Mouse (Mus musculus): ENCODE results near the gene Utp3. TPM values are rescaled to one million over a fixed set of nuclear protein-coding genes. Genes with fewer than 3 reads are reported as not detected.

The Utp3 gene
- total RNA-seq, 4 experiments from 2014 or later, result 17.8 to 28.6 (median 23.8) TPM

DNA sequence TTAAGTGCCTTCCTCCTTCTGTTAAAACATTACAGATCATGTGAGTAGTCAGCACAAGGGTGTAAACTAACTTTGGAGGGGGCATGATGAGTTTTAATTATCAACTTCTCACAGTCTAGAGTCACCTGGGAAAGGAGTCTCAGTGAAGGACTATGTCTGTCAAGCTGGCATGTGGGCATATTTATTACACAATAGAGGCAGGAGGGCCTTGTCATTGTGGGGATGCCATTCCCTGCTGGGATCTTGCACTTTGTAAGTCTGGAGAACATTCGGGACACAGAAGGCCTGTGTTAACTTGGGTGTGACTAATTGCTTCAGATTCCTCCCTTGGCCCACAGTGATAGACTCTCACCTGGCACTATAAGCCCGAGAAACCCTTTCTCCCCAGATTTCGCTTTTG lies 15.3 kb downstream of the Utp3 start:
- DNase-seq (ENCODE audit: low spot score in 2 of 2), result no peak

DNA sequence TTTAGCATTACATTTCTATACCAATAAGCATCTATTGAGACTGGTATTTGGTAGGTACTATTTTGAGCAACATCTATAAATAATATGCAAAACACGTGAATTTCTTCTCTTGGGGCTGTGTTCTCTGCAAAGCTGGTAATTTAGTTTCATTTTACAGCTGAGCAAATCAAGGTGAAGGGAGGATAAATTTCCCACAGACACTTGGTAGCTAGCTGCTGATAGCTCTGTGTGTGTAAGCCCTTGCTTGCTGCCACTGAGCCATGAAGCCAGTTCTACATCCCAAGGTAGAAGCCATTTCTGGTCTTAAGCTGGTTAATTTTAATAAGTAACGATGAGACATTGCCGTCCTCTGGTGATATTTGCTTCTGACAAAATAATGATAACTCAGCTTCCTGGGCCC lies 20.6 kb downstream of the Utp3 start:
- DNase-seq (ENCODE audit: low spot score in 2 of 2), result no peak

DNA sequence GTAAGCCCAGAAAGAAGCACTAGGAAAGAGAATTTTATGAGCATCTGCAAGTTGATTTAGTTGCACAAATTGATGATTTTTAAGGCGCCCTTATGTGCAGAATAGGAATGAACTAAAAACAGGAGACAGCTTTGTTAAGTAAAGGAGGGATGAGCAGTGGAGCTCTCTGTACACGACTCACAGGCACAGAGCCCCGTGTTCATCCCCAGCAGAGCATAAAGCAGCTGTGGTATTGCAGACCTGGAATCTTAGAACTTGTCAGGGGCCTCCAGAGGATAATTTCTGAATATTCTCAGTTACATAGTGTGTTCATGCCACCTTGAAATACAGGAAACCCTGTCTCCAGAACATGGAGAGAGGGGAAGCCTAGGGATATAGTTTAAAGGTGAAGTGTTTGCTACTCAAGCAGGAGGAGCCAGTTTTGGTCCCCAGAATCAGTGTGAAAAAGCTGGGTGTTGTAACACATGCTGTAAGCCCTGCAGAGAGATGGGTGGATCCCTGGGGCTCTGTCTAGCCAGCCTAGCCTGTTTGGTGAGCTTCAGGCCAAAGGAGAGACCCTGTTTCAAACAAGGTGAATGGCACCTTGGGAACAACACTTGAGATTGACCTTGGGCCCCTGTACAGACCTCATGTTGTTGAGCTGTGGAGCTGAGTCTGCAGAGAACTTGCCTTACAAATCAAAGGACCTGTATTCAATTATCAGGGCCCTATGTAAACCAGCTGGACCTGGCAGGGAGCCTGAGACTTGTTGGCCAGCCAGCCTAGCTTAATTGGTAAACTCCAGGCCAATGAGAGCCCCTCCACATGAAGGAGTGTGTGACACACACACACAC lies 21.5 kb downstream of the Utp3 start:
- no peak for DNase-seq (ENCODE audit: low spot score in 2 of 2)

DNA sequence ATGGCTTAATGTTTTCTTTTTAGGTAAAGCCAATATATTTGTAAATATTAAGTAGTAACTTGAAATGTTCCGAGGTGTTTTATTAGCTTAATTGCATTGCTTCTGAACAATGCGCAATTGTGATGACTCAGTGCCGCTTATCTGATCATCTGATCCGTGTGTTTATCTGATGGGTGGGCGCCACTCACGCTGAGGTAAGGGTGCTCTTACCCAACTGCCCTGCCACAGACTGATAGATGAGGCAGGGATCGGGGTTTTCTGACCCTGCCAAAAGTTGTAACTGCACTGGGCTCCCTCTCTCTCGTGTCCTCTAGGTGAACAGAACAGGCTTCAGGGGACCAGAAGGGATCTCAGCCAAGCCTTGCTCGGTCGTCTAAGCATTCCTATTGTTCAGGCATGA lies 26.4 kb downstream of the Utp3 start:
- DNase-seq (ENCODE audit: low spot score in 2 of 2), result no peak

DNA sequence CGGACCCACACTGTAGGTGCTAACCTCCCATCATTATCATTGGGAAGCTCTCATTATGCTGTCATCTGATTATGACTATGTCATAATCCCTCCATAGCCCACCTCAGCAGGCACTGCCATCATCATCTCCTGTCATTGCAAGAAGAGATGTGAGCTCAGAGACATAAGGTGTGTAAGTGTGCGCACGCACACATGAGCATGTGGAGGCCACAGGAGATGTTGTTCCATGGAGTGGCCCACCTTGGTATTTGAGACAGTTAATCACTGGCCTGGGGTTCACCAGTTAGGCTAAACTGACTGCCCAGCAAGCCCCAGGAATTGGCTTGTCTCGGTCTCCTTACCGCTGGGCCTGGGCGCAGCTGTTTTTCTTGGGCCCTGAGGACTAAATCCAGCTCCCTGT lies 27.1 kb downstream of the Utp3 start:
- DNase-seq (ENCODE audit: low spot score in 2 of 2), result no peak

DNA sequence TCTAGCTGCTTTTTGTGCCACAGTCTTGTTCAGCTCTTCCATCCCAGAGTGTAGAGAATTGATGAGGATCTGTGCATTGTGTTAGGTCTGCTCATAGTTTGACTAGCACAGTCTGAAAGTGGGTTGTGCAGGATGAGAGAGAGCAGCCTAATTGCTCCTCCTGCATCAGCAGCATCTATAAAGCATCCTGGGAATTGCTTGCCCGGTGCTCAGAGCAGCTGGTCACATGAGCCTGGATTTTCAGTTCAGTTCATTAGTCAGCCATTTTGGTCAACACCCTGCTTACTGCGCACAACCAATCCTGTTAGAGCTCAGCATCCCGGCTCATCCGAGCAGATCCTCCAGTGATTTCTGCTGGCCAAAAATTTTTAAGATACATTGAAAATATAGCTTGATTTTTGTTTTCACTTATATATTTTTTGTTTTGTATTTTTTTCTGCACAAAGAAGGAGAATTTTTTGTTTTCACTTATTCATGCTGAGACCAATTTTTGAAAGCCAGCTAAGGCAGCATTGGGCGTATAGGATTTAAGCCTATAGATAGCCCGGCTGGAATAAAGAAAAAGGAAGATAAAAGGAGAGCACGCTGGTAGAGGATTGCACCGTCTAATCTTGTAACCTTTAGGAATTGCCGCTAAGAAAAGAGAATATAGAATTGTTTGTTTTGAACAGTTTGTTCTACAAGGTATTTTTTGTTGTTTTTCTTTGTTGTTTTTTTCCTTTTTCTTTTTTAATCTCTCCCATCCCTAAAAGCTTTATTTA lies 29.2 kb downstream of the Utp3 start:
- DNase-seq (ENCODE audit: low spot score in 2 of 2), result peak in 1 of 2 experiments; percentile 10

DNA sequence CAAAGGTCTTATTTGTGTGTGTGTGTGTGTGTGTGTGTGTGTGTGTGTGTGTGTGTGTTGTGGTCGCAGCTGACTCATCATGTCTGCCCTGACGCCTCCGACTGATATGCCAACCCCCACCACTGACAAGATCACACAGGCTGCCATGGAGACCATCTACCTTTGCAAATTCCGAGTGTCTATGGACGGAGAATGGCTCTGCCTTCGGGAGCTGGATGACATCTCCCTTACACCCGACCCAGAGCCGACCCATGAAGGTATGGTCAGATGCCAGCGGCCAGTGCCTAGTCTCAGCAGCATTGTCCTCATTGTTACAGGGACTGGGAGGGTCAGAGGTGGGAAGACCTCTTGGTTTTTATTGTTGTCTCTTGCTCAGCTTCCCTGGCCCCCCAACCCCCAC lies 29.8 kb downstream of the Utp3 start:
- DNase-seq (ENCODE audit: low spot score in 2 of 2), result no peak

DNA sequence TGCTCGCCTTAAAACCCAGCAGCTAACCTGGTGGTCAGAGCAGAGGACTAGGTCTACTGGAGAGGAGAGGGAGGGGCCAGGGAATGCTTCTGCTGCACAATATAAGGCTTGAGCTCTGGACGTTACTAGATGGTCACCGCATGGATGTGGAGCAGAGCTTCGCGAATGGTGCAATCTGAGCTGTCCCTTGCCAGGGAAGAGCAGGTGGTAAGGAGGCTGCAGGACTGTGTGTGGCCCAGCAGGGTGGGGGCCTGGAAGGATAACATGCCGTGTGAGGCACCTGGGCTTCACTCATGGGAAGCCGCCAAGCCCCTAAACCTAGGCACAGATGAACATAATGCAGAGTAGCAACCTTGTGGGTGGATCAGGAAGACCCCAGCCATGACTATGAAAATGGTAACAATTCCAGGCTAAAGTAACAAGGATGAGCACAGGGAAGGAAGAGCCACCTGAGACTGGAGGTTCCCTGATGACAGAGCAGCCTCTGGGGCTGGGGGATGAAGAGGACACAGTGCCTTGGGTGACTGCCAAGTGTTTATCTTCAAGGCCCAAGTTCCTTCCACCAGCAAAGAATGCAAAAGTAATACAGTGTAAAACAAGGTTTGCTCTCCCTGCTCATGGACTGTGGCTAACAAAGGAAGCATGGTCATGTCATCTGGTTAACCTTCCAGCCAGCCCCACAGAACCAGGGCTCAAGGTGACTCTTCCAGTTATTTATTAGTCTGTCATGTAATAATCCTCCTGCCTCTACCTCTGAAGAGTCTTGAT lies 32.3 kb downstream of the Utp3 start:
- DNase-seq (ENCODE audit: low spot score in 2 of 2), result no peak

DNA sequence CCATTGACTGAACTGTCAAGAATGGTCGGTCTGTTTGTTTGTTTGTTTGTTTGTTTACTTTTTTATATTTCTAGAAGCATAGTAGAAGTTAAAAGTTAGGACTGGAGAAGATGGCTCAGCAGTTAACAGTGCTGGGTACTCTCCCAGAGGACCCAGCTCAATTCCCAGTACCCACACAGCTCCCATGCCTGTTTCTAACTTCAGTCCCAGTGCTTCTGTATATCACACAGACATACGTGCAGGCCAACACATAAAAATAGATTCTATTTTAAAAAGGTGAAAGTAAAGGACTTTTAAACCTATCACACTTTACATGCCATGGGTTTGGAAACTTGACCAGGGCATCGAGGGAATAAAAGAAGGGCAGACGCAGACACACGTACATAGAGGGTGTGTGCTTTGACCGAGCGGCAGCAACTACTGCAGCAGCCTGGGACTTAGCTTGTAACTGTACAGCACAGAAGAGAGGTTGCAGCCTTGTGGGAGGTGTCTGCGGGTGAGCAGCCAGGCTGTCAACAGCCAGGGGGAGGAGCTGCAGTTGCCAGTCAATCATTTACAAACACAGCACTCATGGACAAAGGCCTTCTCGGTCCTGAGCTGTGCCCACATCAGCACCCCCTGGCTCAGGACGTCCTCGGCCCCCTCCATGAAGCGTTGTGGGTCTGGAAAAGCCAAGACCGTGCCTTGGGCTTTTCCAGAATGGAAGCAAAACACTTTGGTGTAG lies 33.1 kb downstream of the Utp3 start:
- no peak for DNase-seq (ENCODE audit: low spot score in 2 of 2)

DNA sequence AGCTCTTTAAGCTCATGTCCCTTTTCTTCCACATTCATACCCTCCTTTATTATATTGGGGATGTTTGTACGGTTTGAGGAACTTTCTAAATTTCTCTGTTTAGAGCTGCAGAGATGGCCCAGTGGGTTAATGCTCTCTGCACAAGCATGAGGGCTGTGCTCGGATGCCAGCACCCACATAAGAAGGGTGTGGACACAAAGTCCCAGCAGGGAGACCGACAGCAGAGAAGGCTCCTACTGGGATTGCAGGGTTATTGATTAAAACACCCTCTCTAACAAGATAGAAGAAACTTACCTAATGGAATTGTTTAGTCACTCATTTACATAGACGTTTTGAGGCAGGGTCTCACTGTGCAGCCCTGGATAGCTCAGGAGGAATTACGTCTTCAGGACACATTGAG lies 34.2 kb downstream of the Utp3 start:
- DNase-seq (ENCODE audit: low spot score in 2 of 2), result no peak

DNA sequence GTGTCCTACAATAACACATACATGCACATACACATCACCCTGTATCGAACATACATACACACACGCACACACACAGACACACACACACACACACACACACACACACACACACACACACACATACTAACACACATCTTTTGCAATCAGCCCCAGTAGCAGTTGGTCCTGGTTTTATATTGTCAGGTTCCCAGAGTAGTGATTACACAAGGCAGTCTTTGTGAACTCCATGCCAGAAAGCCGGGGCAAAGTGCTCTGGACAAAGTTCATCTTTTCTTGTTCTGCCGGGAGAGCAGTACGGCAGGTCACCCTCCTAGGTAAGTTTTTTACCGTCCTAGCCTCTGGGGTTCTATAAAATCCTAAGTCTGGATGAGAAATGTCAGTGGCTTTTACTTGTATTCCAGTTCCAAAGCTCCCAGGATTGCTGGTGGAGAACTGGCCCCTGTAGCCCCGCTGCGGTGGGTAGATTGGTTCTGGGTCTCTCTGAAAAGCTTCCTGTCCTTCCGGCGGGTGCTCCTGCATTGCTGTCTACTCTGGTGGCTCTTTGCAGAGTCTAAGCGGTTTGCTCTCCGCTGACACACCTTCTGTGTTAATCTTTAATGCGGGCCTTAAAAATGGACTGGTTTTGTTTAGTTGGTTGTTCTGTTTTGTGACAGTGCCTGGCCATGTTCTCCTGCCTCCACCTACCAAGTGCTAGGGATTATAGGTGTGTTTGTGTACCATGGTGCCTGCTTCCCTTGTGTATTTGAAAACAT lies 39.3 kb downstream of the Utp3 start:
- DNase-seq (ENCODE audit: low spot score in 2 of 2), result no peak

DNA sequence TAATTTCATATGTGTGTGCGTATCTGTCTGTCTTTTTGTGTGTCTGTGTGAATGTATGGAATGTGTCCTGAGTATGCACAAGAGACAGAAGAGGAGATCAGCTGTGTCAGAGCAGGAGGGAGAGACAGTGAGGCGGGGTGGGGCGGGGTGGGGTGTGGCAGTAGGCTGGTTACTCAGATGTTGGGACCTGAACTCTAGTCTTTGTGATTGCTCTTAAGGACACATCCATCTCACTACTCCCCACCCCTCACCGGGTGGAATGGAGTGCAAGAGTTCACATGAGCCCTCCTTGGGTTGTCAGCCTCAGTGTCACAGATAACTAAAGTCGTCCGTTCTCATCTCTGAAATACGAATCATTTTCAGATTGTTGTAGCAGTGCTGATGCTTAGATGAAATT lies 39.9 kb downstream of the Utp3 start:
- DNase-seq (ENCODE audit: low spot score in 2 of 2), result no peak

DNA sequence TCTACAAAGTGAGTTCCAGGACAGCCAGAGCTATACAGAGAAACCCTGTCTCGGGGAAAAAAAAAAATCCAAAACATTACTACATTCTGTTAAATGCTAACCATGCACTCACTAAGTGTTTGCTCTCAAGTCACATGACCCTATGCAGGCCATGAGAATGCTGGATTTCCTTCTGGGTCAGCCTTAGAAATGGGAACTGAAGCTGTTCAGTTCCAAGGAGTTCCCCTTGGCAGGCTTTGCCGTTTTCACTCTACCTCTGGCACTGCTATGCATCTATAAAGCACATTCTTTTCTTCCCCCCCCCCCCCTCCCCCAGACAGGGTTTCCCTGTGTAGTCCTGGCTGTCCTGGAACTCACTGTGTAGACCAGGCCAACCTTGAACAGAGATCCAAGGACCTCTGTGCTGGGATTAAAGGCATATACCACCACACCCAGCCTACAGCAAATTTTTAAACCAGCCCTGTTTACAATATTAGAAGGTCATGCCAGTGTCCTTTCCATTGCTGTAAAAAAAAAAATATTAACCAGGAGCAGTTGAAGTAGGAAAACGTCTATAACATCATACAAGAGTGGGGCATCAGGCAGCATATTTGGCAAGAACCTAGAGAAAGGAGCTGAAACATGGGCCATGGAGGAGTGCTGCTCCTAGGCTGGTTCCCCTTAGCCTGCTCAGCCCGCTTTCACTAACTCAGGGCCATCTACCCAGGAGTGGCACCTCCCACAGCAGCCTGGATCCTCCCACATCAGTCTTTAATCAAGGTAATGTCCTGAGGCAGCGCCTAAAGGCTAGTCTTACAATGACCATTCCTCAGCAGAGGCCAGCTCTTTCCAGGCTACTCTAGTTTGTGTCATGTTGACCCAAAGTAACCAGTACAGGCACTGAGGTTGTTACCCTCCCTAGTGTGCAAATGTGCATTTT lies 41.5 kb downstream of the Utp3 start:
- no peak for DNase-seq (ENCODE audit: low spot score in 2 of 2)

DNA sequence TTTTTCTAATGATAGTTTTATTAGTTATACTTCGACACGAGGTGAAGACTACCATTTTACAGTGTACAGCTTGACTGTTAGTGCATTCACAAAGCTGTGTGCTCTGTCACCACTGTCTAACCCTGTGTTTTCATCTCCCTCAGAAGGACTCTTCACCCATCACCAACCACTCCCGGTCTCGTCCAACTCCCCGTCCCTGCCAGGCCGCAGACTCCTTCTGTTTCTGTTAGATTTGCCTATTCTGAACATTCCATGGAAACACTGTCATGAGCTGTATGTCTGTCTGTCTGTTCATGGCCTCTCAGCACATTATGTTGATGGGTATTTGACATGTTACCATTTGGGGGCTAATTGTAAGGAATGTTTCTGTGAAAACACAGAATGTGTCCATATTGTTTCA lies 44.7 kb downstream of the Utp3 start:
- DNase-seq (ENCODE audit: low spot score in 2 of 2), result no peak

DNA sequence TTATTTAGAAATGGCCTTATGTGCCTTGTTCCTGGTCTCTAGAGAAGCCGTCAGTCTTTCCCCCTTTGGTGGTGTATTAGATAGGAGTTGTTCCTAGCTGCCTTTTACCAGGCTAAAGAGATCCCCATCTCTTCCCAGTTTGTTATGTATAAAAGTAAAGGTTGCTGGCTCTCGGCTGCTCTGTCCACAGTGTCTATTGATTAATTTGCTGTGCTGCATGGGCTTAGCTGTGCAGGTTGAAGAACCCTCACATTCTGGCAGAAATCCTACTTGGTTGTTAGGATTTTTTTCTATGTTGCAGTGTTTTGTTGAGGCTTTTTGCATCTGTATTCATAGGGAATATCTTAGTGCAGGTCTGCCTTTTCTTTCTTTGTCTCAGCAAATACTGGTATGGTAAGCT lies 47.8 kb downstream of the Utp3 start:
- DNase-seq (ENCODE audit: low spot score in 2 of 2), result no peak

DNA sequence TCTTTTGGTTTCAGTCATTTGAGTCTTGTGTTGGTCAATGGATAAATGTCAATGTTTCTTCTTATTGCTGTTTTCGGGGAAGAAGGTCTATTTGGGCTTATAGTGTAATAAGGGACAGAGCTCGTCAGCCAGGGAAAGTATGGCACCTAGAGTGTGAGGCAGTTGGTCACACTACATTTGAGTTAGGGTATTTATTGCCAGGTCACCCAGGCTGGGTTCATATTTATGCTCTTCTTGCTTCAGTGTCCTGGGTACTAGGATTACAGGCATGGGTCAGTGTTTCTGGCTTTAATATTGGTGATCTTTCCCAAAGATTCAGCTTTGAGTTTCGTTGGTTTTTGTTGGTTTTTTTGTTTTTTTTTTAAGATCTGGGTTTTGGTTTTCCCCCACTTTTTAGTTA lies 48.5 kb downstream of the Utp3 start:
- DNase-seq (ENCODE audit: low spot score in 2 of 2), result no peak

DNA sequence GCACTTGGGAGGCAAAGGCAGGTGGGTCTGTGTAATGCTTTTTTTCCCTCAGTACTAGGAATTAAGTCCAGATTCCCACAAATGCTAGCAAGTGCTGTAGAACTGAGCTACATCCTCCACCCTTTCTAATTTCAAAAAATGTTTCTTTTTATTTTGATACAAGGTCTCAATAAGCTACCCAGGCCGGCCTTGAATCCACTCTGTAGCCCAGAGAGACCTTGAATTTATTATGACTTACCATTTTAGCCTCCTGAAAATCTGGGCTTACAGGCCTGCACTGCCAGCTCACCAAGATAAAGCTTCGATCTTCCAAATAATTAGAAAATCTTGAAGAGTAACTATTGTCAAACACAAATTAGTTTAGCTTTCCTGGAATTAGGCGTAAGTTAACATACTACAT lies 49.8 kb downstream of the Utp3 start:
- no peak for DNase-seq (ENCODE audit: low spot score in 2 of 2)

DNA sequence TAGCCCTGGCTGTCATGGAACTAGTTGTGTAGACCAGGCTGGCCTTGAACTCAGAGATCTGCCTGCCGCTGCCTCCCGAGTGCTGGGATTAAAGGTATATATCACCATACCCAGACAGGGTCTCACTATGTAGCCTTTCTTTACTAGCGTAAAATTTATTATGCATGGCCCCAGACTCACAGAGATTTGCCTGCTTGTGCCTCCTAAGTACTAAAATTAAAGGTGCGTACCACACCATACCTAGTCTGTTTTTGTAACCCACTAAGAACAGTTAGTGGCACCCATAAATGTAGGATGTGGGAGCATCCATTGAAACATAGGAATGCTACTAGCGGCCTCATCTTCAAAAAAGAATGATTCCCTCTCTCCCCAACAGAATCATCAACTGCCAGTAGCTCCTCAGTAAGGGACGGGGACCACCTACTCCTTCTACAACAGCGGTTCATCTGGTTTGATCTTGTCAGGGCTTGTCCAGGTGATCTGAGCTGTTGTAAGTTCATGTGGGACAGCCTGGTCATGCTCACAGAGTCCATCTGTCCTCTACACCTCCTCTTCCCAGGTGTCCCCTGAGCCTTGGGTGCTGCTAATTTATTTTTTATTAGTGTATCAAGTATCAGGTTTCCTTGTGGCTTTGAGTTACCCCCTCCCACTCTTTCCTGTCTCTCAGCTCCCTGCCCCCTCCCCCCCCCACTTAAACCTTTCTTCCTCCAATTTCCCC lies 50.5 kb downstream of the Utp3 start:
- no peak for DNase-seq (ENCODE audit: low spot score in 2 of 2)

Measured in gastrocnemius, adult 8-10 months (tissue).